Mouse (Mus musculus): ENCODE data around the gene Gse1. TPM values are rescaled to one million over a fixed set of nuclear protein-coding genes. Genes with fewer than 3 reads are reported as not detected.

Gse1 gene
- polyA plus RNA-seq, 1 experiment, result 14.7 TPM

DNA sequence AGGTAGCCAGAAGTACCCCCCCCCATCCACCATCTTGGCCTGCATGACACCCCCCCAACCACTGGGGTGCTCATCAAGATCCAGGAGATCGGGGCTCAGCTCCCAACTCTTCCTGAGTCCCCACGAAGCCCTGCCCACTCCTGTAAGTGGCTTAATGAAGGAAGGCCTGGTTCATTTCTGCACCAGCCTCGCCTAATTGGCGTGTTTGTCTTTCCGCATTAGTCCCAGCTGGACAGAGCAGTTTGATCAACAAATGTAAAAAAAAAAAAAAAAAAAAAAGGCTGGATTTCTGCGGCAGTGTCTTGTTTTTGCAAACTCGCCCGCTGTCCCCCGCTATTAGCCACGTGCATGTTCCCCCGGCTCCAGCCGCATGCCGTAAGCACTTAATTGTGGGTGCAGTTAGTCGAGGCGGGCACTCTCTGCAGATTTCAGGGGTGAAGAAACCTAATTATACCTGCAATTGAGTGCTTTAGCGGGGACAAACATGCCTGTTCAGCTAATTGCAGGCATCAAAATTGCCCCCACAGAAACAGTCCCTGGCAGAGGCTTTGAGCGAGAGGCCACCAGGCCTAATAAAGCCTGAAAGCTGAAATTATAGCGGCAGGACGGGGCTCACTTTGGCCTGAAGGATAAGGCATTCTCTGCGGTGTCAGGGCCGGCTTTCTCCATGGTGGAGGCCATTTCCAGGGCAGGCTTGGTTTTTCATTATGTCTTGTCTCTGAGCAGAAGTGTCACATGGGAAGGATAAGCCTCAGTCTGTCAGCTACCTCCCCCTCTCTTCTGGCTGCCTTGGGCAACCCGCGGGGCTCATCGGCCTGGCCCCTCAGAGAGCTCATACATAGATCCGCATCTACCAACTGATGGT is 248.7 kb downstream of the Gse1 start:
- no peak overlapping the region for H3K4me3 ChIP-seq
- TF ChIP-seq USF1 (IDR thresholded peaks at IDR 0.05; ENCODE audit: low read depth) (no peak), TCF3 (IDR thresholded peaks at IDR 0.05; ENCODE audit: insufficient read length, low read depth) (no peak), E2F4 (IDR thresholded peaks at IDR 0.05; ENCODE audit: insufficient read depth) (no peak), MYOG (IDR thresholded peaks at IDR 0.05; ENCODE audit: control insufficient read depth in 1 of 3, insufficient read depth in 1 of 3, insufficient read length in 2 of 3, low read depth in 2 of 3) (no peak), CEBPB (IDR thresholded peaks at IDR 0.05; ENCODE audit: insufficient read depth, poor library complexity, severe bottlenecking) (no peak), TCF12 (IDR thresholded peaks at IDR 0.05; ENCODE audit: insufficient read depth, poor library complexity, severe bottlenecking) (no peak), POLR2AphosphoS2 (IDR thresholded peaks at IDR 0.05; ENCODE audit: insufficient read length, low read depth) (no peak), MAX (IDR thresholded peaks at IDR 0.05; ENCODE audit: low read depth) (no peak), MYOD1 (IDR thresholded peaks at IDR 0.05; ENCODE audit: control insufficient read depth in 1 of 3, insufficient read length in 2 of 3, low read depth in 2 of 3) (no peak), POLR2A (IDR thresholded peaks at IDR 0.05; ENCODE audit: insufficient read length, low read depth) (no peak), REST (IDR thresholded peaks at IDR 0.05; ENCODE audit: insufficient read depth, insufficient read length) (no peak), SRF (IDR thresholded peaks at IDR 0.05; ENCODE audit: control insufficient read depth, insufficient read length, low read depth) (no peak)
- no peaks in the 10 kb centered on the region for H3K36me3 ChIP-seq (ENCODE audit: control insufficient read depth, insufficient read depth)
- no peaks in the 10 kb centered on the region for H3K79me2 ChIP-seq (ENCODE audit: control insufficient read depth, insufficient read depth)
- no peaks in the 10 kb centered on the region for H3K27me3 ChIP-seq (ENCODE audit: control insufficient read depth, insufficient read depth, insufficient read length)
- H3K4me2 ChIP-seq (ENCODE audit: low read depth), result no peak overlapping the region
- no peak overlapping the region for H3ac ChIP-seq (ENCODE audit: control insufficient read depth, insufficient read length)

DNA sequence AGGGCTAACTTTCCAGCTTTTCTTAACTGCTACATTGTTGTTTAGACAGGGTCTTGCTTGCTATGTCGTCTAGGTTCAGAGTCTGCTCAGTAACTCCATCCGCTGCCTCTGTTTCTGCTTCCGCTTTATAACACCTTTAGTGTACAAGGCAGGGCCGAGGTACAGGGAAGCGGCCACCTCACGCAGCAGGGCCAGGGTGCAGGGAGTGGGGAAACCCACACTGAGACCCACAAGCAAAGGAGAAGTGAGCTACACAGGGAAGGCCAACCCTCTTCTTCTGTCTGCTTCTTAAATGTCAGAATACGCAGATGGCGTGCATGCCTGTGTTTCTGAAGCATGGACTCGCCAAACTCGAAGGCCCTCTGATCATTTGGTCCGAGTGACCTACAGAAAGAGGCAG is 250.5 kb downstream of the Gse1 start:
- Histone ChIP-seq H3K79me2 (ENCODE audit: control insufficient read depth, insufficient read depth) (no peaks in the 10 kb centered on the region), H3K27me3 (ENCODE audit: control insufficient read depth, insufficient read depth, insufficient read length) (no peaks in the 10 kb centered on the region), H3K36me3 (ENCODE audit: control insufficient read depth, insufficient read depth) (no peaks in the 10 kb centered on the region), H3K4me3 (no peak overlapping the region), H3ac (ENCODE audit: control insufficient read depth, insufficient read length) (no peak overlapping the region), H3K4me2 (ENCODE audit: low read depth) (no peak overlapping the region)
- no peak for TF ChIP-seq MYOG (IDR thresholded peaks at IDR 0.05; ENCODE audit: control insufficient read depth in 1 of 3, insufficient read depth in 1 of 3, insufficient read length in 2 of 3, low read depth in 2 of 3)
- no peak for TF ChIP-seq USF1 (IDR thresholded peaks at IDR 0.05; ENCODE audit: low read depth)
- no peak for TF ChIP-seq CEBPB (IDR thresholded peaks at IDR 0.05; ENCODE audit: insufficient read depth, poor library complexity, severe bottlenecking)
- no peak for TF ChIP-seq TCF12 (IDR thresholded peaks at IDR 0.05; ENCODE audit: insufficient read depth, poor library complexity, severe bottlenecking)
- no peak for TF ChIP-seq SRF (IDR thresholded peaks at IDR 0.05; ENCODE audit: control insufficient read depth, insufficient read length, low read depth)
- no peak for TF ChIP-seq REST (IDR thresholded peaks at IDR 0.05; ENCODE audit: insufficient read depth, insufficient read length)
- TF ChIP-seq E2F4 (IDR thresholded peaks at IDR 0.05; ENCODE audit: insufficient read depth), result no peak
- TF ChIP-seq POLR2A (IDR thresholded peaks at IDR 0.05; ENCODE audit: insufficient read length, low read depth), result no peak
- TF ChIP-seq MAX (IDR thresholded peaks at IDR 0.05; ENCODE audit: low read depth), result no peak
- no peak for TF ChIP-seq POLR2AphosphoS2 (IDR thresholded peaks at IDR 0.05; ENCODE audit: insufficient read length, low read depth)
- TF ChIP-seq MYOD1 (IDR thresholded peaks at IDR 0.05; ENCODE audit: control insufficient read depth in 1 of 3, insufficient read length in 2 of 3, low read depth in 2 of 3), result no peak
- no peak for TF ChIP-seq TCF3 (IDR thresholded peaks at IDR 0.05; ENCODE audit: insufficient read length, low read depth)

DNA sequence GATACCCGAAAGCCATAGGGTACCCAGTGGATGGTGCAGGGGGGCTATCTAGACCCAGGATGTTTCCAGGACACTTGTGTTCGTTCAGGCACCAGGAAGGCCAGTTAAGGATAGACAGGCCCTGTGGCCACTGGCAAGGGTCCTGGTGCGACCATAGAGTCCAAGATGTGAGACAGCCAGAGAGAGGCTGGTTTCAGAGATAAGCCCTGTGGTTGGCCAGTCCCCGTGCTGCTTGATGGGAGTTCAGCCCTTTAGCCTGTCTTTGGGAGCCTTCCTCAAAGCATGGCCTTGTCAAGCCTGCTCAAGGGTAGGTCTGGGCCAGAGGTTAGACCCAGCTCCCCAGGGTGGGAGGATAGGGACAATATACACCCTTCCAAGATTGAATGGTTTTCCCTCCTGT is 251.4 kb downstream of the Gse1 start:
- no peak overlapping the region for H3K4me2 ChIP-seq (ENCODE audit: low read depth)
- no peak for TF ChIP-seq MYOD1 (IDR thresholded peaks at IDR 0.05; ENCODE audit: control insufficient read depth in 1 of 3, insufficient read length in 2 of 3, low read depth in 2 of 3)
- TF ChIP-seq MYOG (IDR thresholded peaks at IDR 0.05; ENCODE audit: control insufficient read depth in 1 of 3, insufficient read depth in 1 of 3, insufficient read length in 2 of 3, low read depth in 2 of 3), result no peak
- TF ChIP-seq TCF12 (IDR thresholded peaks at IDR 0.05; ENCODE audit: insufficient read depth, poor library complexity, severe bottlenecking), result no peak
- no peak for TF ChIP-seq POLR2AphosphoS2 (IDR thresholded peaks at IDR 0.05; ENCODE audit: insufficient read length, low read depth)
- TF ChIP-seq E2F4 (IDR thresholded peaks at IDR 0.05; ENCODE audit: insufficient read depth), result no peak
- TF ChIP-seq CEBPB (IDR thresholded peaks at IDR 0.05; ENCODE audit: insufficient read depth, poor library complexity, severe bottlenecking), result no peak
- no peak for TF ChIP-seq TCF3 (IDR thresholded peaks at IDR 0.05; ENCODE audit: insufficient read length, low read depth)
- no peak for TF ChIP-seq REST (IDR thresholded peaks at IDR 0.05; ENCODE audit: insufficient read depth, insufficient read length)
- no peak for TF ChIP-seq POLR2A (IDR thresholded peaks at IDR 0.05; ENCODE audit: insufficient read length, low read depth)
- TF ChIP-seq USF1 (IDR thresholded peaks at IDR 0.05; ENCODE audit: low read depth), result no peak
- TF ChIP-seq MAX (IDR thresholded peaks at IDR 0.05; ENCODE audit: low read depth), result no peak
- no peak for TF ChIP-seq SRF (IDR thresholded peaks at IDR 0.05; ENCODE audit: control insufficient read depth, insufficient read length, low read depth)
- no peaks in the 10 kb centered on the region for H3K36me3 ChIP-seq (ENCODE audit: control insufficient read depth, insufficient read depth)
- H3K4me3 ChIP-seq, result no peak overlapping the region
- H3ac ChIP-seq (ENCODE audit: control insufficient read depth, insufficient read length), result no peak overlapping the region
- no peaks in the 10 kb centered on the region for H3K79me2 ChIP-seq (ENCODE audit: control insufficient read depth, insufficient read depth)
- H3K27me3 ChIP-seq (ENCODE audit: control insufficient read depth, insufficient read depth, insufficient read length), result no peaks in the 10 kb centered on the region

DNA sequence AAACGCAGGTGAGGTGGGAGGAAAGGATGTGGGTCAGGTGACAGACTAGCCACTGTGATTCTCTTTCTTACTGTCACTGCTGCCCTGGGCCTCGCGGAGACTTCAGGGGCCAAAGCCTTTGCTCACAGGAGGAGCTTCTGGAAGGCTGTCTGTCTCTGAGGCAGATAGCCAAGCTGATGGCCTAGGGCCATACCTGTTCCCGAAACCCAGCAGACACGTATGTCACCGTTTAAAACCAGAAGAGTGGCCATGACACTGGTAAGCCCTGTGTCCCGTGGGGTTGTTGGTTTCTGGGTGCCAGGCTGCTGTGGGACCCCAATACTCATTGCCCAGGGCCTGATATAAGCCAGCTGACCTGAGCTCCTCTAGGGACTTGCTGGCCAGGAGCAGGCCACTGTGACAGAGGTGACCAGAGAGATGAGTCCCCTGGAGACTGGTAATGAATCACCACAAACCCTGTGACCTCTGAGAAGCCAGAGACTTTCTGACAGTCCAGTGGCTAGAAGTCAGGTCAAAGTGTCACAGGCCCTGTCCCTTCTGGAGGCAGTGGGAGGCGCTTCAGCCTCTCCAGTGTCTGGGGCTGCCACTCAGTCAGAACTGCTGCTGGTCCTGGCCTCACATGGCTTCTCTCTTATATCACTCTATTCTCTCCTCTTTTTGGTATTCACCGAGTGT is 253.9 kb downstream of the Gse1 start:
- Histone ChIP-seq H3K36me3 (ENCODE audit: control insufficient read depth, insufficient read depth) (no peaks in the 10 kb centered on the region), H3K4me2 (ENCODE audit: low read depth) (no peak overlapping the region), H3K79me2 (ENCODE audit: control insufficient read depth, insufficient read depth) (no peaks in the 10 kb centered on the region), H3ac (ENCODE audit: control insufficient read depth, insufficient read length) (no peak overlapping the region), H3K4me3 (no peak overlapping the region), H3K27me3 (ENCODE audit: control insufficient read depth, insufficient read depth, insufficient read length) (no peaks in the 10 kb centered on the region)
- TF ChIP-seq CEBPB (IDR thresholded peaks at IDR 0.05; ENCODE audit: insufficient read depth, poor library complexity, severe bottlenecking) (no peak), E2F4 (IDR thresholded peaks at IDR 0.05; ENCODE audit: insufficient read depth) (no peak), POLR2AphosphoS2 (IDR thresholded peaks at IDR 0.05; ENCODE audit: insufficient read length, low read depth) (no peak)

Measured in myocyte (in vitro differentiated cells).